Mouse (Mus musculus): ENCODE measurements around the gene Atg16l2. TPM values are rescaled to one million over a fixed set of nuclear protein-coding genes. Genes with fewer than 3 reads are reported as not detected.

Atg16l2 gene
- polyA plus RNA-seq (2012; rRNA removed), result 9.8 and 12.5 TPM in 2 replicates

GRCm38 (mm10) chr7:101301881-101302456 lies at the start of gene Atg16l2:
Atg16l2 (minus strand) TSS chr7:101302251.
- DNase-seq (ENCODE audit: low read depth), result peak; percentile 64

GRCm38 (mm10) chr7:101349861-101350260 lies 47.8 kb upstream of the Atg16l2 start:
- DNase-seq (ENCODE audit: low read depth), result no peak

DNA sequence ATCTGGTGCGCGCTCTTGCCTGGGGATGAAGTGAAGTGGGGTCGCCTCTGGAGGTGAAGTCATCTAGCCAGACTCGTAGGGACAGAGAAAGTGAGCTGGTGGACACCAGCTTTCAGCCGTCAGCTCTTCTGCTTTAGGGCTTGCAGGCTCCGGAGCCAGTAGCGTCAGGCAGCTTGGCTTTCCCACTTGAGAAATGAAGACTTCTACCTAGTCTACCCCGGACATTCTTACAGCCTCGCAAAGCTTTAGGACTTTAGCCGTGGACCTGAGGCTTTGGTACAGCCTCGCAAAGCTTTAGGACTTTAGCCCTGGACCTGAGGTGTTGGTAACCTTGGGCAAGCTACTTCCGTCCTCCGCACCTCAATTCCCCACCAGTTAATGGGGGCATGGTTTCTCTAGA lies 46.3 kb upstream of the Atg16l2 start:
- no peak for DNase-seq (ENCODE audit: low read depth)

DNA sequence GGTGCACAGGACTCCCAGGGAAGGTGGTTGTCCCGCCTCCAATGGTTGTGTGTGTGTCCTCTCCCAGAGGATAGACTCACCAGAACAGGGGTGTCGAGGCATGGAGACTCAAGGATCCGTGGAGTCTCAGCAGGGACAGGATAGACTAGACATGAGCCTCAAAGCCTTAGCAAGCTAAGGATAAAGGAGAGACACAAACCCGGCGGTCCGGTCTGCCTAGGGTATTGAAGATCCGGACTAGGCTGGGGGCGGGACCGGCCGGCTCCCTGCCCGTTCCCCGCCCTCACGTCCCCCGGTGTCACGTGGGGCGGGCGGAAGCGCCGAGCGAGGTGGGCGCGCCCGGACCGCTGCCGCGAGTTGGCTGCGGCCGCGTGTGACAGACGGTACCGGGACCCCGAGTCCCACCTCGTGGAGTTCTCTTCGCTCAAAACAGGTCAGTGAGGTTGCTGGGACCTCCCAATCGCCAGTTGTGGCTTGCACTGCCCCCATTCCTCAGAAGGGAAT lies 45.8 kb upstream of the Atg16l2 start, which contains the start of gene Arap1:
Gene Arap1, plus strand, starts transcription at position 301 of the 504 bp plus-strand sequence.
- no peak for DNase-seq (ENCODE audit: low read depth)

GRCm38 (mm10) chr7:101346991-101347390 lies 44.9 kb upstream of the Atg16l2 start:
- no peak for DNase-seq (ENCODE audit: low read depth)

GRCm38 (mm10) chr7:101344892-101345291 lies 42.8 kb upstream of the Atg16l2 start:
- DNase-seq (ENCODE audit: low read depth), result no peak

- DNase-seq (ENCODE audit: low read depth), result no peak
Measured at GRCm38 (mm10) chr7:101343135-101343534, 41.1 kb upstream of the Atg16l2 start.

DNA sequence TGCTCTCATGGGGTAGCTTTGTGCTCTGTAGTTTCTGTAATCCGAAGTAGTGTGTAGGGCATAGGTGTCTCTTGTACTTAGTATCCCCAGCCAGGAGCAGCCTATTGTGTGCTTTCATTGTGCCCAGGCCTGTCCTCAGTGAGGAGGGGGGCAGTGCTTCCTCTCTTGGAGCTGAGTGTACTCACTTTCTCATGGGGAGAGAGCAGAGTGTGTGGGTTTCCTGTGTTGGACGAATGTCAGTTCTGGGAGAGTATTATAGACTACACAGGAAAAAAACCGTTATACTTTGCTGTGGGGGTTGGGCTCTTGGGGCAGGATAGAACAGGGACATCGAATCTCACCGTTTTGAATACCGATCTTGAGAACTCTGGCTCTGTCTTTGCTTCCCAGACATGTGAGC lies 39.4 kb upstream of the Atg16l2 start:
- DNase-seq (ENCODE audit: low read depth), result no peak

- DNase-seq (ENCODE audit: low read depth), result no peak
Measured at GRCm38 (mm10) chr7:101337401-101337800, 35.4 kb upstream of the Atg16l2 start.

DNA sequence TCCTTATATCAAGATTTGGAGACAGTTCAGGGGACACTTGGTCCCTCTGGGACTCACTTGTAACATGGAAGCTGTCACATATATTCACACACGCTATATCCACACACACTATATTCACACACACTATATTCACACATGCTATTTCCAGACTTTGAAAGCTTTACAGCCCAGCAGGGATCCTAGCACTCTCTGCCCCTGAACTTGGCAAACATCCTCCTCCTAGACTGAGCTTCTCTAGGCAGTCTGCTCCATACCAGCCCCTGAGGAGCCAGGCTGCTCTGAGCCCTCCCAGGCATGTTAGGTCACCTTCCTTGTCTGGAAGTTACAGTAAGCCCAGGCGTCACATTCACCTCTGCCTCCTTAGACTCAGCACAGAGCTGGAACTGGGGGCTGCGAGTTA lies 34.6 kb upstream of the Atg16l2 start:
- DNase-seq (ENCODE audit: low read depth), result no peak

DNA sequence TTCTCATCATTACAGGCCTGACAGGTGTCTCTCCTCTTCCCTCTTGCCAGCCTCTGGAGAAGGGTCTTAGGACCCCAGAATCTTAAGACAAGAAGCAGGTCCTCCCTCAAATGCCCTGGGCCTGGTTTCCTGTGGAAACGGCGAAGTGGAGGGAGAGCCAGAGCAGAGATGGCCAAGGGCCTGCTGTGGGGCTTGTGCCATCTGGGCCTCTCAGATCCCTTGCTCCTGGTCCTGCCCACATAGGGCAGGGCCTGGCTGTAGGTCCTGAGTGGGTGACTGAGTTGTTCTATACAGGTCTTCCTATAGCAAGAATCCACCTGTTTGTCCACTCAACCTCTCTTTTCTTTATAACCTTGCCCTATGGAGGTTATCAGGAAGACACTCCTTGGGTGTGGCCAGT lies 33.2 kb upstream of the Atg16l2 start:
- no peak for DNase-seq (ENCODE audit: low read depth)

DNA sequence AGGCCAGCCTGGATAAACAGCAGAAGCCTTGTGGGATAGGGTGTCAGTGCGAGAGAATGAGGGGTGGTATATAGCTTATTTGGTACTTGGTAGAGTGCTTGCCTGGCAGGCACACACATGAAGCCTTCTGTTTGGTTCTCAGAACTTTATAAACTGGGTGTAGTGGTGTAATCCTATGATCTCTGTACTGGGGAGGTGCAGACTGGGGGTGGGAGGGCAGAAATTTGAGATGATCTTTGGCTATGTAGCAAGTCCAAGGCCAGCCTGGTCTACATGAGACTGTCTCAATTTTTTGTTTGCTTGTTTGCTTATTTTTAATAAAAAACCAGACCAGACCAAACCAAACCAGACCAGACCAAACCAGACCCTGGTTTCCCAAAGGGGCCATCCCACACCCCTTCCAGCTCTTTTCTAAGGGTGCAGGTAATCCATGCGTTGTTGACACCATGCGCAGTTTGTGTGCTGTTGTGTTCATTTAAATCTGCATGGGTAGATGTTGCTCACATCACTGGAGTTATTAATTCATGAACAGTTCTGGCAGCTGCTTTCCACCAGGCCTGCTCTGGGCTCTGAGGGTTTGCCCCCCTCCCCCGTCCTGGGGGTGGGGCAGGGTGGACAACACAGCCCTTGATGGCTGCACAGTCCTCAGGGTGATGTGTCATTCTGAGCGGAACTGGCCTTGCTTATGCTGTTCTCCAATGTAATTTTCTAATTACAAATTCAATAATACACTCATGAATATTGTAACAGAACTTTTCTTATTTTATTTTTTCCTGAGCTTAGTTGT lies 30.2 kb upstream of the Atg16l2 start:
- no peak for DNase-seq (ENCODE audit: low read depth)

DNA sequence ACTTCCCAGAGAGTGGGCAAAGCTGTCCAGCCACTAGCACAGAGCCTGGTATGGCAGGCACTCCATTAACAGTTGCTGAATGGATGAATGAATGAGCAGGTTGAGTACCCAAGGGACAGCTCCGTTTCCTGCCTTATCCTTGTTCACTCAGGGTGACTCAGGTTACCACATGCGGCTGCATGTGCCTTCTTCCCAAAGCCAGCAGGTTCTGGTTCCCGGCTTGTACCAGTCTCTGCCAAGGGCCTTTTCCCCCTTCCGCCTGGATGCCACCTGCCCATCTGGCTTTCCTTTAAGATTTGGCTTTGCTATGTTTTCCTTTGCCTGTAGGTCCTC lies 28.8 kb upstream of the Atg16l2 start:
- no peak for DNase-seq (ENCODE audit: low read depth)

- no peak for DNase-seq (ENCODE audit: low read depth)
Measured at GRCm38 (mm10) chr7:101330074-101330840, 28.2 kb upstream of the Atg16l2 start.

- no peak for DNase-seq (ENCODE audit: low read depth)
Measured at GRCm38 (mm10) chr7:101329606-101330005, 27.6 kb upstream of the Atg16l2 start.

DNA sequence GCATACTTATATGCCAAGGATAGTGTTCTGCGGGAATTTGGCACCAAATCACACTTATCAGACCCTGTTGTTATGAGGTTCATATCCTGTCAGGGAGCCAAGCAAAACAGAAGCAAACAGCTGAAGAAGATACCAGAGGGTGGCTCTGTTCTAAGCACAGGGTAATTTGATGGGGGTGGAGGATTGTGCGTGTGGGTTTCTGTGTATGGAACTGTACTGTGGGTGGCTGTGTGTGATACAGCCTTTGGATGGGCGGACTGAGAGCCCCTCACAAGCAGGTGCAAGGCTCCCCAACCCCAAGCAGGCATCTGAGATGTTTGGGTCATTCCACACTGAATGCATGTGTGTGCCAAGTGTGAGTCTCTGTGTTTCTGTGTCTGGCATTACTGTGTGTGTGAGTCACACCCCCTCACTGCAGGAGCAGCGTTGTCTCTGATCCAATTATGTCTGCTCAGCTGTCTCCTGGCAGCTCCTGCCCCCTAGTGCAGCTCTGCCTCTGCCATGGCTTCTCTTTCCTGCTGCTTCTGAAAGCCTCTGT lies 26.6 kb upstream of the Atg16l2 start:
- no peak for DNase-seq (ENCODE audit: low read depth)

GRCm38 (mm10) chr7:101327786-101328185 lies 25.7 kb upstream of the Atg16l2 start:
- no peak for DNase-seq (ENCODE audit: low read depth)

DNA sequence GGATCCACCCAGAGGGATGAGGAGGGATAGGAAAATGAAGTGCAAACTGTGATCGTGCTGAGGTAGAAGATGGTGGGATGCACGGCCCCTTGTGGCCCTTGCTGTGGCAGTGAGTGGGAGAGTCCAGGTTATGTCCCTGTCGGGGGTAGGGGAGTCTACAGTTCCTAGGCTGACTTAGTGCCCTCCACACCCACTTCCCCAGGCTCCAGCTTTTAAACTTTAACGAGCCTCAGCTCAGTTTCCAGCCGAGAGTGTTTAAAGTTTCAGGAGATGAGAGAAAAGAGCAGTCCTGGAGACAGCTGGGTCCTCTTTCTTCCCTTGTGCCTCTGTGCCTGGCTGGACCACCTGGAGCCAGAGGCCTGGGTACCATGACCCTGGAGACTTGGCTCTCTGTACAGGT lies 25.2 kb upstream of the Atg16l2 start:
- DNase-seq (ENCODE audit: low read depth), result no peak

DNA sequence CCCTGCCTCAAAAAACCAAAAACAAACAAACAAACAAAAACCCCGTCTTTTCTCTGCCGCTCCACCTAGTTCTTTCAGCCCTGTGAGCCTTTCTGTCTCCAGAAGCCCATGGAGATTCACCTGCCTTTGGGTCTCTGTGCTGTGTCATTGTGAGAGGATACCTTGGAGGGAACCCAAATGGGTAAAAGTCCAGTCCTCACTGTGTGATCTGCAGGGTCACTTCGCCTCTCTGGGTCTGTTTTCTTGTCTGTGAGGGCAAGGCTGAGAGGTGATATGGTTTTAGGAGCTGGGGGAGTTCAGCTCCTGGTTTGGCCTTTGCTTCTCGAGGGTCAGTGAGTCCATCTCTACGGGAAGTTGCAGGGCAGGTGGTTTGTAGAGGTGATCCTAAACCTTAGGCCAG lies 24.0 kb upstream of the Atg16l2 start:
- DNase-seq (ENCODE audit: low read depth), result no peak

DNA sequence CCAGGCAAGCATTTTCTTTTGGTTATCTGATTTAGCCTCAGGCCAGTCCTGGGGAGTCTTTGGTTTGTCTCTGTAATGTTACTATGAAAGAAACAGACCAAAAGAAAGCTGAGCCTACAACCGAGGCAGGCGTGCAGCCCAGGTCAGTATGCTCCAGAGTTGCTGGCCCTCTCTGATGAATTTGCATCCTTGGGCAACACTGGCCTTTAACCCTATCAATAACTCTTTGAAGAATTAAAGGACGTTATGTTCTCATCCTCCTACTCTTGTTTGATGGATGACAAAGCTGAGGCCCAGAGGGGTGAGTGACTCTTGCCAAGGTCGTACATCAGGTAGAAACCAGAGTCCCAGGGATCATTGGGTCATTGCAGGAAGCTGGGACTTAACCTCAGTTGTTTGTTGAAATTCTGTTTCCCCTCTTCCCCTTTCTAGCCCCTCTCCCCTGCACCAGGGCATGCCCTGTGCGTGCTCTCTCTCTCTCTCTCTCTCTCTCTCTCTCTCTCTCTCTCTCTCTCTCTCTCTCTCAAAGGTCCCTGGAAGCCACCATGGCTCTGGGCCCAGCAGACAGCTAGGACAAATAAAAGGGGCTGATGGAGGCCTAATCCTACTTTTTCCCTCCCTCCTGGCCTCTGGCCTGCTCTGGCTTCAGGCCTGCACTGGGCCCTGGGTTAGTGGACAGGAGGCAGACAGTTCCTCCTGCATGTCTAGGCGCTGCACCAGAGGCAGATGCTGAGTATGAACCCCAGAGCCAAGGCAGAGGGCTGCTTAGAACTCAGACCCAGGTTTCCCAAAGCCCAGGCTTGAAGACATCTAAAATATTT lies 22.3 kb upstream of the Atg16l2 start:
- DNase-seq (ENCODE audit: low read depth), result peak; percentile 59

- DNase-seq (ENCODE audit: low read depth), result no peak
Measured at GRCm38 (mm10) chr7:101323141-101323594, 21.1 kb upstream of the Atg16l2 start.

Data from gonadal fat pad, adult 2 months (tissue).